In genomic region chr8:61561220-61561619, GRCm38 (mm10) we compare ENCODE assay signal across 27 mouse cellular contexts.
"Had no signal": no experiment of that assay in that cellular context is flagged by ENCODE, and none has a peak within 500 bp of the region (broad histone marks: within the 10 kb centered on the region; RNA-seq: fewer than 3 reads in every experiment).

No protein-coding gene starts in this region.

- H3K36me3 ChIP-seq: embryonic facial prominence, embryonic 12.5 days; embryonic facial prominence, embryonic 15.5 days; forebrain, embryonic 12.5 days; forebrain, embryonic 15.5 days had no signal

- H3K4me1 ChIP-seq: forebrain, embryonic 10.5 days; forebrain, embryonic 13.5 days; forebrain, embryonic 15.5 days had no signal

- H3K27ac ChIP-seq: embryonic facial prominence, embryonic 10.5 days; embryonic facial prominence, embryonic 12.5 days; embryonic facial prominence, embryonic 13.5 days; embryonic facial prominence, embryonic 15.5 days; forebrain, embryonic 10.5 days; forebrain, embryonic 12.5 days; forebrain, embryonic 13.5 days; forebrain, embryonic 15.5 days; heart, adult 2 months had no signal

- ATAC-seq: forebrain, embryonic 13.5 days; forebrain, embryonic 14.5 days; forebrain, embryonic 15.5 days; forebrain, embryonic 16.5 days; forebrain, postnatal 0 days had no signal

- H3K4me3 ChIP-seq: embryonic facial prominence, embryonic 10.5 days; embryonic facial prominence, embryonic 12.5 days; embryonic facial prominence, embryonic 13.5 days; embryonic facial prominence, embryonic 15.5 days; erythroblast, embryonic 14.5 days; forebrain, embryonic 10.5 days; forebrain, embryonic 12.5 days; forebrain, embryonic 13.5 days; forebrain, embryonic 15.5 days; gastrocnemius, adult 2 months; heart, adult 2 months had no signal

- H3K9ac ChIP-seq: embryonic facial prominence, embryonic 12.5 days; embryonic facial prominence, embryonic 13.5 days; embryonic facial prominence, embryonic 15.5 days; forebrain, embryonic 12.5 days; forebrain, embryonic 13.5 days; forebrain, embryonic 15.5 days; forebrain, postnatal 0 days had no signal

- H3K27me3 ChIP-seq: embryonic facial prominence, embryonic 12.5 days; embryonic facial prominence, embryonic 13.5 days; embryonic facial prominence, embryonic 15.5 days; forebrain, embryonic 12.5 days; forebrain, embryonic 13.5 days; forebrain, embryonic 15.5 days had no signal

- H3K4me2 ChIP-seq: embryonic facial prominence, embryonic 12.5 days; embryonic facial prominence, embryonic 13.5 days; embryonic facial prominence, embryonic 15.5 days; forebrain, embryonic 12.5 days; forebrain, embryonic 13.5 days; forebrain, embryonic 15.5 days had no signal

- DNase-seq: cerebellum, adult 8-10 months; cerebellum, adult 9-10 months; cerebellum, adult 9-11 months; cerebellum, postnatal 10 days; cerebellum, postnatal 14 days; cerebellum, postnatal 25 days; cerebellum, postnatal 36 days; embryo, embryonic 11 days; forebrain, postnatal 0 days; gastrocnemius, postnatal 10 days; gastrocnemius, postnatal 14 days; gastrocnemius, postnatal 25 days; gastrocnemius, postnatal 36 days; heart, adult 11 months; heart, adult 2 months had no signal

- H3K9me3 ChIP-seq: embryonic facial prominence, embryonic 10.5 days; embryonic facial prominence, embryonic 12.5 days; embryonic facial prominence, embryonic 13.5 days; embryonic facial prominence, embryonic 15.5 days; forebrain, embryonic 10.5 days; forebrain, embryonic 12.5 days; forebrain, embryonic 13.5 days; forebrain, embryonic 15.5 days had no signal
